Mouse (Mus musculus): ENCODE data around the gene S100a3. TPM values are rescaled to one million over a fixed set of nuclear protein-coding genes. Genes with fewer than 3 reads are reported as not detected.

Gene S100a3
- total and polyA plus RNA-seq, 3 experiments = 0.66 TPM; not detected in 2

DNA sequence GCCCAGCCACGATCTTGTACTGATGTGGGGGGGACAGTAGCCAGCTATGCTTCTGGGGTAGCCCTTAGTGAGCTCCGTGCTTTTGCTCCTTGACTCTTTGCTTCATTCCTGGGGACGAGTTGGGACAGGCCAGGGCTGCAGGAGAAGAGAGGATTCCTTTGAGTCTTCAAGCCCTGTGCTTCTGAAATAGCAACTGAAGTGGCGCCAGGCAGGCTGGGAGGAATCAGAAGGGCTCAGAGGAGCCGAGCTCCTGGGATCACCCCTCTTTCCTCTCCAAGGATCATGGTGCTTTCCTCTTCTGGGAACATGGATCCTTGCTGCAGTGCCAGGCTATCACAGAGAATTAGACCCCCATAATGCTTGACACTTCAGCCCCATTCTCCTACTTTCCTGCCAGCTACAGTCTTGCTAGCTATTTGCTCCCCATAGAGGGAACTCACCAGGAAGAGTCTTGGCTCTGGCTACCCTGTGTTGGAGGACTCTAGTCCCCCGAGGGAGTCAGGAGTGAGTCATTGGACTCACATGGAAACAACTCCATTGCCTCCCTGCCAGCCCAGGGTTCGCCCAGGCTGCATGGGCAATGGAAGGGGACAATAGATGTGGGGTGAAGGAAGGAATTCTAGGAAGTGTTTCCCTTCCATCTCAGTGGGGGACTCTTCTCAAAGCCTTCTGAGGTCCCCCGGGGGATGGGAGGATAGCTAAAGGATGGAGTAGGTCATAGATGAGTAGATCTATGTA, 40.2 kb downstream of the S100a3 start:
- DNase-seq = no peak

DNA sequence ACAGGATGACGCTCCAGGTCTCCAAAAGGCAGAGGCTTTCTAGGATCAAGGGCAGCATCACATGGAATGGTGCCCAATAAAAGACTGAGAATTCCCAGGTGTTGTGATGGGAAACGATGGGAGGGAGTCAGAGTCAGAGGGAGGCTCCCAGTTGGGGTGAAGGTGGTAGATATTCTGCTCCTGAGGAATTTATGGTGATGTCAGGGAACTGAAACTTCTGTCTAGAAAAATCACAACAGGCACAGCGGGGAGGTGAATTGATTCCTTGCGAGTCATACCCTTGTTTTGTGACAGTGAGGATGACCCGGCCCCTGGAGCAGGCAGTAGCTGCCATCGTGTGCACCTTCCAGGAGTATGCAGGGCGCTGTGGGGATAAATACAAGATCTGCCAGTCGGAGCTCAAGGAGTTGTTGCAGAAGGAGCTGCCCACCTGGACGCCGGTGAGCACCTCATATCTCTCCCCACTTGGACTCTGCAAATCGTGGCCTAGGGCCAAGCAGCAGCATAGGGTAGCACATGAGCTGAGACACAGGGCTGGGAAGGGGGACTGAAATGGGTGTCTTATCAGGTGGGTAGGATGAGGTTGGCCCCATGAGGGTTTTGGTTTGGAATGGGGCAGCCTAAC, 41.2 kb downstream of the S100a3 start, which contains the start of gene Gm42674:
Gene Gm42674 (plus strand): TSS at position 419 of the 625 bp plus-strand sequence.
- no peak for DNase-seq

DNA sequence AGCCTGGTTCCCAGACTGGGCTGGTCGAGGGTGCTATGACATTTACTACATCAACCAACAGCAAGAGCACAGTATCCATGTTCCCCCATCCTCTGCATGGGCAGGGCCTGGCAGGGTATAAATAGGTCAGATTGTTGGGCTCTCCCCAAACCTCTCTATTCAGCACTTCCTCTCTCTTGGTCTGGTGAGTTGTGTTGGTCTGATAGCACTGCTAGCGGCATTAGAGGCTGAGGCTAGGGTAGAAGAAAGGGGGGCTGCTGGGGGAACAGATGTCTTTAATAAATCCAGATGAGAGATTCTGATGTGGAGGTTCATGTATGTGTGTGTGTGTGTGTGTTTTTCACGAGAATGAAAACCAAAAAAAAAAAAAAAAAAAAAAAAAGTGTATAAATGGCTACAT, 43.2 kb downstream of the S100a3 start, which contains the start of gene S100a4:
Gene S100a4 (plus strand): TSS at position 149 of the 400 bp plus-strand sequence.
- no peak for DNase-seq

DNA sequence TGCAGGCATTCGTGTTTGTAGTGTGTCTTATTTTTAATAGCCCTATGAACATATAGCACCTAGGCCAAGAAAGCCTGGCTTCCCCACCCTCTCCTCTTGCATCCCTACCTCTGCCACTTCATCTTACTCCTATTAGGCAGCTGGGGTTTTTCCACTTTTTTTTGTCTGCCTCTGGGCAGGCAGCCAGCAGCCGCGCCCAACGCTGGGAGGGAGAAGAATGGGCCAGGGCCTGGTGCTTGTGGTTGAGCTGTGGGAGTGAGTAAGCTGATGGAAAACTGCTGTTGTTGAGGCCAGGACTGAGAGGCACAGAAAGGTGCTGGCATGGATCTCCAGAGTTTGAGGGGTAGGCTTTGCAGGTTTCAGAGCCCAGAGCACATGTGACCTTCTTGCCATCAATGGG, 44.0 kb downstream of the S100a3 start:
- peak; percentile 93 for DNase-seq

DNA sequence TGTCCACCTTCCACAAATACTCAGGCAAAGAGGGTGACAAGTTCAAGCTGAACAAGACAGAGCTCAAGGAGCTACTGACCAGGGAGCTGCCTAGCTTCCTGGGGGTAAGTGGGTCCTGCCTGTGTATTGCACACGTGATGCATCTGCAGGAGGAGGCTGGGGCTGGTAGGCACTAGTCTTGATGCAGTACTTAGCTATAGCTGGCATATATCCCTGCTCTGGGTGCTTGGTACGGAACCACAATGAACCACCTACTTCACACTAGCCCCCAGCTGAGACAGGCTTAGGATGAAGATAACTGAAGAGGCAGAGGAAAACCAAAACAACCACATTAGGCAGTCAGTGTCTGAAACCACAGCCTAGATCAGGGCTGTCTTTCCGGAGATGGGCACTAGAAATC, 44.7 kb downstream of the S100a3 start:
- DNase-seq = no peak

DNA sequence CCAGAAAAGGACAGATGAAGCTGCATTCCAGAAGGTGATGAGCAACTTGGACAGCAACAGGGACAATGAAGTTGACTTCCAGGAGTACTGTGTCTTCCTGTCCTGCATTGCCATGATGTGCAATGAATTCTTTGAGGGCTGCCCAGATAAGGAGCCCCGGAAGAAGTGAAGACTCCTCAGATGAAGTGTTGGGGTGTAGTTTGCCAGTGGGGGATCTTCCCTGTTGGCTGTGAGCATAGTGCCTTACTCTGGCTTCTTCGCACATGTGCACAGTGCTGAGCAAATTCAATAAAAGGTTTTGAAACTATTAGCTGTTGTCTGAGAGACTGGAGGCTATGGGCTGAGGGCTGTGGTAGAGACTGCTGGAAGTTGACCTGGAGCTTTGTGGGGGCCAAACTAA, 45.4 kb downstream of the S100a3 start:
- no peak for DNase-seq

DNA sequence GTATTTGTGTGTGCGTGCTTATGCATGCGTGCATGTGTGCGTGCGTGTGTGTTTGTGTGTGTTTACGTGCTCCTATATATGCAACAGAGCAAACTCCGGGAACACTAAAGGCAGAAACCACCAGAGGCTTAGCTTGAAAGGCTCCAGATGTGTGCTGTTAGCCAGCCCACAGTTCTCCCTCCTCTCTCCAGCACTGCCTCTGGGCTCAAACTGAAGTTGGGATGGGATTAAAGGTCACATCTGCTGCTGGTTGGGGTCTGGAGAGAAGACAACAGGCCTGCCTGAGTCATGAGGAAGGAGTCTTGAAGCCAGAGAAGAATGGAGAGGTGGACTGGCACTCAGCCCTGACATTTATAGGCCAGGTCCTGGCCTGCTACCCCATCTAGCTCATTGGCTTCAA, 45.8 kb downstream of the S100a3 start:
- DNase-seq = no peak

DNA sequence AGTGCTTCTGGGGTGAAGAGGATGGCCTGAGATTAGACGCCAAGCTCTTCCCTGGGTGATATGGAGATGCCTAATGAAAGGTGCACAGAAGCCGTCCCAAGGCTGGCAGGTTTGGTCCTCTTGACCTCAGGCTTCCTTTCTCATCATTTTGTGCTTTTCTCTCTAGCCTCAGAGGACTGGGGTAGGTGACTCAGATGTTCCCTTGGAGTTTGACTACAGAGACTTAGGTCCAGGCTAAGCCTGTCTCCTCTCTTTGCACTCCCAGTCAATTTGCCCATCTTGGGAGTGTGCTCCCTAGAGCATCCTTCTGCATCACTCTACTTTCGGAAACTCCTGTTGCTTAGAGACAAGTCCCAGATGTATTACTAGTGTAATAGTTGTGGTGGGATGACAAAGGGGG, 47.0 kb downstream of the S100a3 start:
- DNase-seq = no peak

DNA sequence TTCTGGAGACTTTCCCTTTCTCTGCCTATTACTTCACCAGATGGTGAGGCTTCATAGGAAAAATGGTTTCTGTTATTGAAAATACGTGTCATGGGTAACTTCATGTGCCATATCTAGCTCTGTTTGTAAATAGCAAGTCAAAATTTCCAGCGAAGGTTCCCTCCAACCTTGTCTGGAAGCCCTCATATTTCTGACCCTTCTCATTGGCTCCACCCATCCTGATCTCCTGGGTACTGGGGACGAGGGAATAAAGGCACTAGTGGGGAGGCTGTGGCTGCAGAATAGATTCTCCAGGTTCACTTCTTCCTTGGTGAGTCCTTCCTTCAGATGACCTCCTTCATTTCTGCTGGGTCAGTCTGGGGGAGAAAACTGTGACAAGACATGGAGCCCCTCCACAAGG, 47.8 kb downstream of the S100a3 start, which contains the start of gene S100a5:
Gene S100a5 (plus strand): TSS at position 301 of the 400 bp plus-strand sequence.
- DNase-seq = no peak

DNA sequence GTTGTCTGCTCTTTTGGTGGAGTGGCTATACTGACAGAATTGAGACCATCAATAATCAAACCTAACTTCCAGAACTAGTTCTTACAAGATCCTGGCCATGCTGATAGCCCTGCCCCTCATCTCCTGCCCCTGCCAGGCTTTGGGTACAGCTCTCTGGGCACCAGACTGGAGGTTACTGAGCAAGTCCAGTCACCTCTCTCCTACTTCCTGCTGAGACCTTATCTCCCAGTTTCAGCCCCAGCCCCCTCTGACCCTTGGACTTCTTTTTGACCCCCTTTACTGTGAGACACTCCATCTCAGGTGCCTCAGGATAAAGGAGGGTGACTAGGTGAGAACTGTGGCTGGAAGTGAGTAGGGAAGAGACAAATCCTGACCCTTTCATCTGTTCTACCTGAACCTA, 48.7 kb downstream of the S100a3 start:
- DNase-seq = no peak

DNA sequence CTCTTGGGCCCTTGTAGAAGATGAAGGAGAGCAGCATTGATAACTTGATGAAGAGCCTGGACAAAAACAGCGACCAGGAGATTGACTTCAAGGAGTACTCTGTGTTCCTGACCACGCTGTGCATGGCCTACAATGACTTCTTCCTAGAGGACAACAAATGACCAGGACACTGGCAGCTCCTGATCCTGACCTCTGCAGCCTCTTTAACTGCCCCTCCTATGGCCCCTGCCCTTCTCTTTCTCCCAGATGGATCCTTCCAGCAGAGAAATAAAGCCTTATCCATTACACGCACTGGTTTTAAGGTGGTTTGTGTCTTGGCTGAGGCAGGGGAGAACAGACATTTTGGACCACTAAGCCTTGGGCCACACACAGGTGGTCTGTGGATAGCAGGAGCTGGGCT, 51.1 kb downstream of the S100a3 start:
- DNase-seq = no peak

DNA sequence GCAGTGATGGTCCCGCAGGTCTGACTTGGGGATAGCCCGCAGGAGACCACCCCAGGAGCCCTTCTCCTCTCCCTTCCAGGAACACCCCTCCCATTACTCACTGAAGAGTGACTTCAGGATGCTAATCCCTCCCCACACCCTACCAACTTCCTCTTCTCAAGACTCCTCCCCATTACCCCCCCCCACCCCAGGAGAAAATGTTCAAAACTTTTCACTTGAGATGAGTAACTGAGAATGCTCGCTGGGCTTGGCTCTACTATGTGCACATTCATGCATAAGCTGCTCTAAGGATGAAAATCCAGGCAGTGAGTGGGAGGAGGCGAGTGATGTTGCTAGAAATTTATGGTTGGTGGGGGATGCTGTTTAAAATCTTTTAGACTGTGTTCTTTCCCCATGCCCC, 51.7 kb downstream of the S100a3 start:
- no peak for DNase-seq

DNA sequence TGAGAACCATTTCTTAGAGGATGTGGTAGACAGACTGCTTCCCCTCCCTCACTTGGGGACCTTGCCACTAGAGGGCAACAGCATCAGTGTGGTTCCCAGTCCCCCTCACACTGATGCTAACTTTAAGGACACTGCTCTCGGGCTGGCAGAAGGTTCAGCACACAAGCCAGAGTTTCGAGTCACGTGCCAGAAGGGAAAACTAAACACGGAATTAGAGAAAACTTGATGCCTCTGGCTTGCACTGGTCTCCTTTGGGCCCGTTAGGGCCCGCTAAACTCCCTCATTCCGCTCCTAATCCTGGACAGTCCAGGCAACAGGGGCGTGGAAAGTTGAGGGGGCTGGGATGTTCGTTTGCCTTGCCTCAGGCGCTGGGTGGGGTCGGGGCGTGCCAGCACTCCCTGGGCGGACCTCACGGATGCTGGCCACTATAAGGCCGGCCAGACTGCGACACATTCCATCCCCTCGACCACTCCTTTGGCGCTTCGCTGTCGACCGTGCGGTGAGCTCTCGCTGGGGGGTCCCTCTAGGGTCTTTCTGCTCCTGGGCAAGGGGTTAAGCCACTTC, 52.4 kb downstream of the S100a3 start, which contains the start of gene S100a6:
Gene S100a6 (plus strand): TSS at position 155 of the 564 bp plus-strand sequence.
- peak; percentile 58 for DNase-seq

DNA sequence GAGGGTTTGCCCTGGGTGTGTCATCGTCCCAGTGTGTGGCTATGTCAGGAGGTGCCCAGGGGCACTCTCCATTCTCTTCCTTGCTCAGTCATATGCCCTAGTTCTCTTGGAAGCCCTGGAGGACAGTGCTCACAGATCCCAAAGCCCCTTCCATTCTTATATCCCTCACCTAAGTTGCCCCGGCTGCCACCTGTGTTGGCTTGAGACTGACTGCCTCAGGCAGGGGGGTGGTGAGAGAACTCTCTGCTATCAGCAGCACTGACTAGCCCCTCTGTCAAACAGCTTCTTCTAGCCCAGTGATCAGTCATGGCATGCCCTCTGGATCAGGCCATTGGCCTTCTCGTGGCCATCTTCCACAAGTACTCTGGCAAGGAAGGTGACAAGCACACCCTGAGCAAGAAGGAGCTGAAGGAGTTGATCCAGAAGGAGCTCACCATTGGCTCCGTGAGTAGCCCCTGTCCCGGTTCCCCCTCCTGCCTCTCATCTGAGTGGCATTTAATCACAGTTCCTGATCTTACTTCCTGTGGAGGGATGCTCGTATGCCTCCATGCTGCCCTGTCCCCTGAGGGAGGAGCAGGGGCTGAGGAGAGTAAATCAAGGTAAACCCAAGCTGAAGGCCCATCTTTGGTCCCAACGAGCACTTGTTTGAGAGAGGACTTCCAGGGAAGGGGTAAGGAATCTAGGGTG, 53.2 kb downstream of the S100a3 start:
- DNase-seq = no peak

DNA sequence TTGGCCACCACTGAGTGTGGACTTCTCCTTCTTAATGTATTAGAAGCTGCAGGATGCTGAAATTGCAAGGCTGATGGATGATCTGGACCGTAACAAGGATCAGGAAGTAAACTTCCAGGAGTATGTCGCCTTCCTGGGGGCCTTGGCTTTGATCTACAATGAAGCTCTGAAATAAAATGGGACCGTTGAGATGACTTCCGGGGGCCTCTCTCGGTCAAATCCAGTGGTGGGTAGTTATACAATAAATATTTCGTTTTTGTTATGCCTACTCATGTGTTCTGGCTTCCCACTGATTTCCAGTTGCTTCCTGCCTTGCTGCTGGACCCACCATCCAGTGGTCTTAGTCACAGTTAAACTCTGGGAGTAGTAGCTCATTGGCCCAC, 53.8 kb downstream of the S100a3 start:
- DNase-seq = no peak

DNA sequence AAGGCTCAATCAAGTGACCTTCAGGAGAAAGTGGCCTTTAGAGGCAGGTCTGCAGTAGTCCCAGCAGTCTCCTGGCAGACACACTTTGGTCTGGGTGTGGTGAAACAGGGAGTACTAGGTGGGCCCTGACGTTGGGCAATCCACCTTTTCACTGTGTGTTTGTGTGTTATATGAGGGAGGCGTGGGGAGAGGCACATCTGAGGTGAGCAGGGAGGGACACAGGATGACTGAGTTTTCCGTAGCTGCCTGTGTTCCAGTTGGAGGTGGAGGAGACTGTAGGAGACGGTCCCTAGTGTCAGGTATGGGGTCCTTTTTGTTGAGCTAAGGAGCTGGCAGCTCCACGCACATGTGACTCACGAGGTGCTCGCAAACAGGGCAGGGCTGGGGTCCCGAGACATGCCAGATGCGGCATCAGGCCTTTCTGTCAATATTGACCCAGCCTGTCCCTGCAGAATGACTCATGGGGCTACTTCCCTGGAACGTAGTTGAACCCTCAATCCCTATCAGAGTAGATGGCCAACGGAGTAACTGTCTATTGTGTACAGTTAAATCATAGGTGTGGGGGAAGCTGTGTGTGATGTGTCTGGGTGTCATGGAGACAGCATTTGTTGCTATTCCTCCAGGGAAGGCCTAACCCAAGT, 54.4 kb downstream of the S100a3 start:
- no peak for DNase-seq

DNA sequence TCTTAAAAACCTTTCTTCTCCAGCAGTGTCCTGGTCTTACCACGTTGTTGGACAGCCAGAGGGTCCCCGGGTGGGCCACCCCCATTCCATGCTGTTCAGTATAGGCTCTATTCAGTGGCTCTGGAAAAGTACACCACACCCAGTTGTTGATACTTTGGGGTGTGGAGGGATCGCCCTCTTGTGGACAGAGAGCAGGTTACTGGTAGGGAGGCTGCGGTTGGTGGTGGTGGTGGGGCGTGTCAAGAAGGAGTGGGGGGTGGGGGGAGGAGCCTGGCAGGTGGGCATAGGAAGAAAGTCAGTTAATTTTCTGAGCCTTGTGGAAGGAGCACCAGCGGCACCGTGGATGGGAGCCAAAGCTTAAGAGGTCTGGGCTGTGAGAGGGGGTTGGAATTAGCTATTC, 55.0 kb downstream of the S100a3 start:
- DNase-seq = peak; percentile 81

DNA sequence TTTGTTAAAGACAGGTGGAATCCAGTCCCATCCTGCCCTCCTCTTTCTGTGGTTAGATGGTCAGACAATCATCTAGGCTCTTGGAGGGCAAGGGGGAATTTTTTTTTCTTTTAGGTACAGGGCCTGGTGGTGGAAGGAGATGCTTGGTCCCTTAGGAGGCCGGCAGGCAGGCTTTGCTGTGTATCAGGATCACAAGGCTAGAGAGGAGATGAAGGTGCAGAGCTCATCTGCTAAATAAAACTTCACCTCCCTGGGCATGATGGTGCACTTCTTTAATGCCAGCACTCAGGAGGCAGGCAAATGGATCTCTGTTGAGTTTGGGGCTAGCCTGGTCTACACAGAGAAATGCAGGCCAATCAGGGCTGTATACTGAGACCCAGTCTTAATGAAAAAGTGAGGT, 55.5 kb downstream of the S100a3 start:
- DNase-seq = no peak

DNA sequence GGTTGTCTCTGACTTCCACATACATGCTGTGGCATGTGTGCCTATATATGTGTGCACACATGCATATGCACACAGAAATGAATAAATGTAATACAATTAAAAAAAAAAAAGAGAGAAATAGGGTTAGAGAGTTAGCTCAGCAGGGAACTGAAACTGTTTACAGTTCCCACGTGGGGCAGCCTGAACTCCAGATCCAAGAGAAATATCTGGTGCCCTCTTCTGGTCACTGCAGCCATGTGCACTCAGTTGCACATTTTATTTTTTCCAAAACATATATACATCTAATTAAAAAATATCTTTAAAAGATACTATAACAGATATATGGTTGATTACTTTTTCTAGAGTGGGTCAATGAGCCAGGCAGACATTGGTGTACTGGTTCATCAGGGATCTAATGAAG, 57.2 kb downstream of the S100a3 start:
- no peak for DNase-seq

DNA sequence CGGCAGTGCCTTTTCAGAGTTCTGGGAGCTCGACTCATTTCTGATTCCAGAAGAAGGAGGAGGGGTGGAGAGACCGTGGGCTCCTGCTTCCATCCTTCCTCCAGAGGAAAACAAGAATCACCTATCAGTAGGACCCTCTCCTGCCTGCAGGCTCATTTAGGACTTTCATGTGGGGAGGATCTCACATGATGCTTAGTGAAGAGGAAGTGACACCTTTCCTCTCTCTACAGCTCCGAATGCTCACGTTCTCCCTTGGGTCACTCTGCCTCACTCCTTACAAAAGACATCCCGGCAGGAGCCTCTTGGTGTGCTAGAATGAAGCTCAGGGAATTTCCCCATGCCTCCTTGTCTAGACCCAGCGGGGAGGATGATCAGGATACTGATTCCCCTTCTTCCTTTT, 61.2 kb downstream of the S100a3 start:
- DNase-seq = no peak

DNA sequence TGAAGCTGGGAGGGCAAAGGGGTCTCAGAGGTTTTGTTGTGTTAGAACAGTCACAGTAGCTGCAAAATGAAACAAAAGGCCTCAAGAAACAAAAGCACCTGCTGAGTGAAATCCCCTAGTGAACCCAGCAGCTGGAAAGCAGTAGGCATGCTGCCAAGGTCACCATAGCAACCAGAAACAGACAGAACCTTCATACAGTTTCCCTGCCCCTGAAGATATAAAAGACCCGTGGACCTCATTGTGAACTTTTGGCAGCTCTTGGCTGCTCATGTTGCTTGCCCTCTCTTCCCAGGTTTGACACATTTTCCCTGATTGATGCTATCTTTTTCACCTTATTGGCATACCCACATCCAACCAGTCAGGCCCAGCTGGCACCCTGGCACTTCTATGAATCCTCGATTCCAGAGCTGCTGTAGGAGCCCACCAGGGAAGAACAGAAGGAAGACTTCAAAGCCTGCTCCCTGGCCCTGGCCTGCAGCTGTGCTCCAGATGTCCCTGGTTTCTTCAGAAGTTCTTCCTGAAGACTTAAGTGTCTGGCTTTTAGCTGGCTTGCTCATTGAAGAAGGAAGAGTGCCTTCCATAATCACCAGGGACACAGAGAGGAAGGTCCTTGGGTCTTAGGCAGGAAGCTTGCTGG, 63.2 kb downstream of the S100a3 start:
- peak; percentile 65 for DNase-seq

DNA sequence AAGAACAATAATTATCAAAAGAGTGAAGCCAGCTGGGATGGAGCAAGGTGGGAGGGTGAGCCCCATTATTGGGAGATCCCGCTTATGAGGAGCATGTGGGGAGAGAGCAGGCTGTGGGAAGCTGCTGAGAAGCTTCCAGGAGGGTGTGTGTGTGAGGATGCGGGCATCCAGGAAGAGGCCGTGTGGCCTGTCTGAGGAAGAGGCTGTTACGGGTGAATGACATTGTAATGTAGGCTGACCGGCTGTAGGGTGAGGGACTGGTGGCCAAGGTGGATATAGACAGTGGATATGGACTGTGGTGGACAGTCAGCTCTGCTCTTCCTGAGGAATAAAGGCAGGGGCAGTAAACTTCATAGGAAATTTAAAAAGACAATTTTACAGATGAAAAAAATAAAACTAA, 65.1 kb downstream of the S100a3 start:
- no peak for DNase-seq

All from adrenal gland, adult 2 months (tissue).